ENCODE assay signal across 8 mouse cellular contexts in genomic region chr12:84147954-84148621, GRCm38 (mm10). TPM values are rescaled to one million over a fixed set of nuclear protein-coding genes. Genes with fewer than 3 reads are reported as not detected.
A peak's percentile ranks its signal among the peaks of the same experiment; 100 is the strongest.
DNase-seq lines count a peak whose midpoint lies in the region; ATAC-seq and TF ChIP-seq lines count a peak whose summit lies in the region.

Gene Pnma1, minus strand, starts transcription at chr12:84148489.

- no peaks in the 10 kb centered on the region for H3K9me3 ChIP-seq in forebrain, embryonic 10.5 days
- H3K9me3 ChIP-seq in heart, embryonic 13.5 days, result no peaks in the 10 kb centered on the region
- no peaks in the 10 kb centered on the region for H3K9me3 ChIP-seq in kidney, postnatal 0 days (replicated peaks; ENCODE audit: low read length)
- H3K9me3 ChIP-seq in liver, embryonic 11.5 days (ENCODE audit: control insufficient read depth, low read length), result no peaks in the 10 kb centered on the region

- peak within 1 kb of the TSS; percentile 92 for H3K4me2 ChIP-seq in heart, embryonic 13.5 days
- peak within 1 kb of the TSS; percentile 94 for H3K4me2 ChIP-seq in kidney, postnatal 0 days (ENCODE audit: low read length)
- peak within 1 kb of the TSS; percentile 63 for H3K4me2 ChIP-seq in liver, embryonic 11.5 days
- no peak within 1 kb of the TSS for H3K4me2 ChIP-seq in myocyte (ENCODE audit: low read depth)

- TF ChIP-seq CTCF in kidney, postnatal 0 days (IDR thresholded peaks at IDR 0.05; ENCODE audit: low read depth), result peak; percentile 69

- H3K36me3 ChIP-seq in forebrain, embryonic 10.5 days (replicated peaks), result peaks cover 41% of the 10 kb centered on the region
- H3K36me3 ChIP-seq in heart, embryonic 13.5 days, result peaks cover 31% of the 10 kb centered on the region
- H3K36me3 ChIP-seq in kidney, postnatal 0 days (ENCODE audit: insufficient read depth, low read length), result 0 out of 2 replicates have a peak, but pooled peaks cover 12% of the 10 kb centered on the region
- peaks cover 8% of the 10 kb centered on the region; the same call in 1 of the 2 replicates for H3K36me3 ChIP-seq in liver, embryonic 11.5 days (ENCODE audit: control insufficient read depth, insufficient read depth, low read length)
- H3K36me3 ChIP-seq in myocyte (ENCODE audit: control insufficient read depth, insufficient read depth), result peaks cover 20% of the 10 kb centered on the region

- H3K79me2 ChIP-seq in myocyte (ENCODE audit: control insufficient read depth, insufficient read depth), result no peaks in the 10 kb centered on the region

- H3K9ac ChIP-seq in heart, embryonic 13.5 days, result peak within 1 kb of the TSS; percentile 79
- peak within 1 kb of the TSS; percentile 49 for H3K9ac ChIP-seq in kidney, postnatal 0 days (ENCODE audit: low read depth, low read length)
- no peak within 1 kb of the TSS for H3K9ac ChIP-seq in liver, embryonic 11.5 days (ENCODE audit: low read depth, low read length)

- no peaks in the 10 kb centered on the region for H3K4me1 ChIP-seq in brown adipose tissue, adult 24 weeks (ENCODE audit: control insufficient read depth, insufficient read depth, insufficient read length, low read length)
- H3K4me1 ChIP-seq in forebrain, embryonic 10.5 days, result peaks cover 46% of the 10 kb centered on the region
- peaks cover 52% of the 10 kb centered on the region for H3K4me1 ChIP-seq in heart, embryonic 13.5 days
- no peaks in the 10 kb centered on the region for H3K4me1 ChIP-seq in kidney, postnatal 0 days (replicated peaks; ENCODE audit: insufficient read depth, low read length)
- H3K4me1 ChIP-seq in liver, embryonic 11.5 days (replicated peaks; ENCODE audit: control insufficient read depth, insufficient read depth, low read length), result peaks cover 50% of the 10 kb centered on the region

- 1% methylated on average over 50 of the region's 50 CpGs for WGBS in forebrain, embryonic 10.5 days
- 1% methylated on average over 50 of the region's 50 CpGs for WGBS in heart, embryonic 13.5 days
- 2% methylated on average over 50 of the region's 50 CpGs for WGBS in kidney, postnatal 0 days
- 3% methylated on average over 48 of the region's 50 CpGs for WGBS in liver, embryonic 11.5 days

- H3ac ChIP-seq in myocyte (ENCODE audit: control insufficient read depth, insufficient read length), result no peak within 1 kb of the TSS

- H3K27ac ChIP-seq in brown adipose tissue, adult 24 weeks (replicated peaks; ENCODE audit: low read depth, low read length), result no peak within 1 kb of the TSS
- peak within 1 kb of the TSS; percentile 86 for H3K27ac ChIP-seq in forebrain, embryonic 10.5 days
- H3K27ac ChIP-seq in heart, embryonic 13.5 days (replicated peaks), result no peak within 1 kb of the TSS
- H3K27ac ChIP-seq in kidney, postnatal 0 days, result no peak within 1 kb of the TSS
- no peak within 1 kb of the TSS for H3K27ac ChIP-seq in liver, embryonic 11.5 days (ENCODE audit: low read depth, low read length)

- H3K4me3 ChIP-seq in brown adipose tissue, adult 24 weeks (ENCODE audit: insufficient read depth, low read depth, low read length), result peak within 1 kb of the TSS; percentile 68
- peak within 1 kb of the TSS; percentile 73 for H3K4me3 ChIP-seq in forebrain, embryonic 10.5 days
- H3K4me3 ChIP-seq in heart, embryonic 13.5 days, result peak within 1 kb of the TSS; percentile 66
- H3K4me3 ChIP-seq in kidney, postnatal 0 days (replicated peaks; ENCODE audit: low read depth, low read length), result peak within 1 kb of the TSS; percentile 56
- H3K4me3 ChIP-seq in liver, embryonic 11.5 days (ENCODE audit: low read depth, low read length), result peak within 1 kb of the TSS; percentile 43
- no peak within 1 kb of the TSS for H3K4me3 ChIP-seq in myocyte

- peak; percentile 60 for DNase-seq in CD4-positive helper T cell, adult 2 months (ENCODE audit: low read depth, low spot score)
- peak; percentile 90 for DNase-seq in forebrain, embryonic 10.5 days (ENCODE audit: extremely low spot score, low spot score)
- peak; percentile 85 for DNase-seq in kidney, postnatal 0 days (ENCODE audit: low spot score)
- peak; percentile 81 for DNase-seq in liver, embryonic 11.5 days (ENCODE audit: low spot score)
- DNase-seq in spleen, postnatal 36 days (ENCODE audit: low spot score in 2 of 2), result peak; percentile 57 to 64

- ATAC-seq in heart, embryonic 13.5 days (ENCODE audit: extremely low read depth, insufficient number of reproducible peaks, low FRiP score, low TSS enrichment), result peak; percentile 49
- peak; percentile 57 for ATAC-seq in kidney, postnatal 0 days (replicated peaks; ENCODE audit: low FRiP score, low read depth)
- peak; percentile 61 for ATAC-seq in liver, embryonic 11.5 days (replicated peaks; ENCODE audit: low FRiP score)

- TF ChIP-seq POLR2A in myocyte (IDR thresholded peaks at IDR 0.05; ENCODE audit: insufficient read length, low read depth), result no peak

- no peaks in the 10 kb centered on the region; the same call in 1 of the 2 replicates for H3K27me3 ChIP-seq in forebrain, embryonic 10.5 days (ENCODE audit: poor library complexity, severe bottlenecking)
- H3K27me3 ChIP-seq in heart, embryonic 13.5 days (replicated peaks), result no peaks in the 10 kb centered on the region
- H3K27me3 ChIP-seq in kidney, postnatal 0 days (ENCODE audit: insufficient read depth, low read length), result no peaks in the 10 kb centered on the region
- no peaks in the 10 kb centered on the region for H3K27me3 ChIP-seq in liver, embryonic 11.5 days (replicated peaks; ENCODE audit: control insufficient read depth, insufficient read depth, low read length)
- no peaks in the 10 kb centered on the region for H3K27me3 ChIP-seq in myocyte (ENCODE audit: control insufficient read depth, insufficient read depth, insufficient read length)

TF ChIP-seq in myocyte, 11 proteins besides CTCF, POLR2A, EP300 and RAD21:
- no peak for TF ChIP-seq USF1 (IDR thresholded peaks at IDR 0.05; ENCODE audit: low read depth)
- TF ChIP-seq POLR2AphosphoS2 (IDR thresholded peaks at IDR 0.05; ENCODE audit: insufficient read length, low read depth), result peak; percentile 72
- no peak for TF ChIP-seq SRF (IDR thresholded peaks at IDR 0.05; ENCODE audit: control insufficient read depth, insufficient read length, low read depth)
- peak in 1 of 3 experiments; percentile 3 for TF ChIP-seq MYOD1 (IDR thresholded peaks at IDR 0.05; ENCODE audit: control insufficient read depth in 1 of 3, insufficient read length in 2 of 3, low read depth in 2 of 3)
- no peak for TF ChIP-seq E2F4 (IDR thresholded peaks at IDR 0.05; ENCODE audit: insufficient read depth)

RNA-seq across cellular contexts. Expression of gene Pnma1, which starts in this region (rescaled TPM):
- not detected in 2 replicates for polyA plus RNA-seq in brown adipose tissue, adult 24 weeks (2012; ENCODE audit: insufficient read depth, insufficient read length, missing spikeins)
- 1.3 and 1.8 TPM in 2 replicates for polyA plus RNA-seq in forebrain, embryonic 10.5 days (2016; fragmentation: Nextera tagmentation; extraction: Ambion mirVana)
- polyA plus RNA-seq in heart, embryonic 13.5 days (2015; fragmentation: Nextera tagmentation; extraction: Ambion mirVana), result 0.48 and 0.65 TPM in 2 replicates
- polyA plus RNA-seq in kidney, postnatal 0 days (2015; fragmentation: Nextera tagmentation; extraction: Ambion mirVana), result 0.33 and 0.50 TPM in 2 replicates
- 0.27 and 0.53 TPM in 2 replicates for polyA plus RNA-seq in liver, embryonic 11.5 days (2014; fragmentation: Nextera tagmentation; extraction: Ambion mirVana)
- 0.46 TPM for polyA plus RNA-seq in myocyte (2012; fragmentation: generic; extraction: Trizol)

Comparison
In these comparisons a context has a peak if more than half of its experiments do, and no peak if none do; other contexts are left out.
1. Peak in ATAC-seq, H3K4me3 ChIP-seq, H3K9ac ChIP-seq and H3K4me2 ChIP-seq in heart, embryonic 13.5 days; RNA of the gene not detected or under 1 TPM.
2. Peak in DNase-seq, ATAC-seq, H3K4me3 ChIP-seq, H3K9ac ChIP-seq and H3K4me2 ChIP-seq in kidney, postnatal 0 days; RNA of the gene not detected or under 1 TPM.
3. Peak in DNase-seq, ATAC-seq, H3K4me3 ChIP-seq and H3K4me2 ChIP-seq in liver, embryonic 11.5 days; RNA of the gene not detected or under 1 TPM.